Mouse (Mus musculus) ES-Bruce4 (cell line): ENCODE measurements around the gene Malsu1. TPM values are rescaled to one million over a fixed set of nuclear protein-coding genes. Genes with fewer than 3 reads are reported as not detected.

ENCODE experiments used
- H3K27ac ChIP-seq: 2 replicates; pipeline ENCODE4 v1.5.1; 2012; ENCODE audit warnings: low read length, inconsistent platforms; ENCODE audit not compliant: insufficient read depth
- H3K27me3 ChIP-seq: 2 replicates; pipeline ENCODE4 v1.6.1; 2012; ENCODE audit warnings: mild to moderate bottlenecking, low read length, inconsistent platforms; ENCODE audit not compliant: control insufficient read depth, poor library complexity, insufficient read depth, severe bottlenecking
- H3K36me3 ChIP-seq: 2 replicates; pipeline ENCODE4 v1.6.1; 2012; ENCODE audit warnings: inconsistent platforms, mild to moderate bottlenecking, low read length, moderate library complexity; ENCODE audit not compliant: control insufficient read depth, poor library complexity, insufficient read depth, severe bottlenecking
- H3K4me1 ChIP-seq: one replicate; pipeline ENCODE4 v1.8.1; 2011; ENCODE audit warnings: low read length; ENCODE audit not compliant: control insufficient read depth, insufficient read depth
- H3K4me3 ChIP-seq: 2 replicates; pipeline ENCODE4 v1.5.1; 2011; ENCODE audit warnings: low read depth, mild to moderate bottlenecking, low read length
- H3K9ac ChIP-seq: 2 replicates; pipeline ENCODE4 v1.6.1; 2012; ENCODE audit warnings: low read depth, mild to moderate bottlenecking, inconsistent platforms; ENCODE audit not compliant: poor library complexity, severe bottlenecking
- H3K9me3 ChIP-seq: replicated peaks from 2 replicates; pipeline ENCODE4 v1.6.1; 2012; ENCODE audit warnings: mild to moderate bottlenecking, low read length, inconsistent platforms; ENCODE audit not compliant: control insufficient read depth, poor library complexity, insufficient read depth, severe bottlenecking
- CTCF ChIP-seq: IDR thresholded peaks from one replicate; pipeline ENCODE4 v1.8.1; 2011; ENCODE audit warnings: low read depth, low read length
- EP300 ChIP-seq: IDR thresholded peaks from 2 replicates; pipeline ENCODE4 v1.6.1; 2011; ENCODE audit warnings: low read depth, low read length; ENCODE audit not compliant: insufficient read depth
- POLR2A ChIP-seq: IDR thresholded peaks from one replicate; pipeline ENCODE4 v1.8.1; 2011; ENCODE audit warnings: low read length; ENCODE audit not compliant: insufficient read depth
- polyA plus RNA-seq: library from polyadenylated mRNA; stranded (reverse); fragments of >200 nt; gene quantifications from 2 replicates; pipeline ENCODE4 v1.2.4, GENCODE M21; 2011; ENCODE audit warnings: low read depth; ENCODE audit not compliant: missing spikeins, insufficient read depth, insufficient read length

The Malsu1 gene
- polyA plus RNA-seq, 1 experiment, result 37.2 TPM

- H3K27ac ChIP-seq, result no peak overlapping the region
- H3K36me3 ChIP-seq, result no peaks in the 10 kb centered on the region
- no peak overlapping the region for H3K4me3 ChIP-seq
- no peaks in the 10 kb centered on the region for H3K4me1 ChIP-seq
- TF ChIP-seq EP300, result no peak
- no peak for TF ChIP-seq CTCF
- TF ChIP-seq POLR2A, result no peak
- no peaks in the 10 kb centered on the region for H3K9me3 ChIP-seq
- H3K9ac ChIP-seq, result no peak overlapping the region
- H3K27me3 ChIP-seq, result no peaks in the 10 kb centered on the region
Measured at GRCm38 (mm10) chr6:49032783-49033182, 40.8 kb upstream of the Malsu1 start.

DNA sequence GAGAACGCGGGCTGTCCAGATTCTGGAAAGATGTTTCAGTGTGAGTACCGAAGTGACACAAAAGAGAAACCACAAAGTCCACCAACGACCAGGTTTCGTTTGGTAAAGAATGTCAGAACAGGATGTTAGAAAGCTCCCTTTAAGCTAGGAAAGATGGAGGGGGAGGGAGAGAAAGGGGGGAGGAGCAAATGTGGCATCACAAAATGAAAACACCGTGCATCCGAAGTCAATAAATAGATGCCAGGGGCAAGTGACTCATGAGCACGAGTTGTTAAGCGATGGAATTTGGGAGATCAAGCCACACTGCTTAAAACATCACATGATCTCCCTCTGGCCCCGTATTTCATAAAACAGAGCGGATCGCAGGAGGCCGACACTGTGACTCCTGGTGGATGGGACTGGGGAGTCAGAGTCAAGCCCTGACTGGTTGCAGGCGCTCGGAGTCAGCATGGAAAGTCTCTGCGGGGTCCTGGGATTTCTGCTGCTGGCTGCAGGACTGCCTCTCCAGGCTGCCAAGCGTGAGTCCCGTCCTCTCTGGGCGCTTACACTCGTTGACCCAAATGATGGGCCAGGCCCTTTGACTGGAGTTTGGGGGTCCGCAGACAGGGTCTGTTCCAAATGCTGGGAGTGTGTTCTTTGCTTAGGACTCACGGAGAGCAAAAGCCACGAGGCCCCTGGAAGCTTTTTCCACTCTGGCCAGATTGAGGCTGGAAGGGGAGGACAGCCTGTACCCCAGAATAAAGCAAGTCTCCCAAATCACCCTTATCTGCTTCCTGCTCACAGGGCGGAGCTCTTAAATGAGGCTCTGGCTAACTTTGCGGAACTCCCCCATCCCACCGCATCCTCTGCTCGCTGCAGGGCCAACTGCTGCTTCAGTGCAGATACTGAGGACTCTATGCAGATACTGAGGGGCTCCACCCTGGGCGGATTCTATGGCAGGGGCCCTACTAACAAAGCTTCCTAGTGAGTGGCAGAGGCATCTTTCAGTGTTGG lies 37.0 kb upstream of the Malsu1 start, which contains the start of gene Gpnmb:
Gene Gpnmb (plus strand): TSS at position 272 of the 993 bp plus-strand sequence.
- Histone ChIP-seq H3K27me3 (no peaks in the 10 kb centered on the region), H3K9ac (no peak within 1 kb of the TSS), H3K4me1 (peaks cover 2% of the 10 kb centered on the region), H3K4me3 (peak within 1 kb of the TSS; percentile 66), H3K36me3 (no peaks in the 10 kb centered on the region), H3K9me3 (no peaks in the 10 kb centered on the region), H3K27ac (no peak within 1 kb of the TSS)
- TF ChIP-seq EP300, result no peak
- TF ChIP-seq CTCF, result no peak
- no peak for TF ChIP-seq POLR2A

- Histone ChIP-seq H3K27ac (no peak overlapping the region), H3K9me3 (no peaks in the 10 kb centered on the region), H3K4me3 (peak overlapping the region; percentile 66), H3K9ac (no peak overlapping the region), H3K27me3 (no peaks in the 10 kb centered on the region), H3K36me3 (no peaks in the 10 kb centered on the region), H3K4me1 (peaks cover 2% of the 10 kb centered on the region)
- no peak for TF ChIP-seq POLR2A
- no peak for TF ChIP-seq EP300
- no peak for TF ChIP-seq CTCF
Measured at GRCm38 (mm10) chr6:49037268-49037662, 36.3 kb upstream of the Malsu1 start.

- TF ChIP-seq EP300 (no peak), CTCF (peak; percentile 72), POLR2A (no peak)
- H3K27ac ChIP-seq, result no peak overlapping the region
- no peaks in the 10 kb centered on the region for H3K36me3 ChIP-seq
- peak overlapping the region; percentile 18 for H3K4me3 ChIP-seq
- no peaks in the 10 kb centered on the region for H3K27me3 ChIP-seq
- H3K9ac ChIP-seq, result peak overlapping the region; percentile 84
- no peaks in the 10 kb centered on the region for H3K9me3 ChIP-seq
- peaks cover 2% of the 10 kb centered on the region for H3K4me1 ChIP-seq
Measured at GRCm38 (mm10) chr6:49039470-49040180, 34.0 kb upstream of the Malsu1 start.

DNA sequence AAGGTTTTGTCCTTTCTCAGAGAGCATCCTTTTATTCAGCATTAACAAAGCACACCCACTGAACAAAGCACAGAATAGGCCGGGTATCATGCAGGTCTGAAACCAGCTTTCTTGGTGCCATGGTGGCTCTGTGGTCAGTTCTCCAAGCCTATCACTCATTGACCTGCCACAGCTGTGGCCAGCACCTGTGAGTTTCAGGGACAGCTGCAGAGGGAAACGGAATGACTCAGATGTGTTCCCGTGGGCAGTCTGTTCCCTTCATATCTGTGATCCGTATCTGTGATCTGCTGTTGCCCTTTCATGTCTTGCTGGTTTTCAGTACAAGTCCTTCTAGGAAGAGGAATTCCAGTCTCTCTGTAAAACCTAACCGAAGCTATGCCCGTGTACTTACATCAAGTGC lies 27.1 kb upstream of the Malsu1 start:
- TF ChIP-seq EP300 (no peak), POLR2A (no peak), CTCF (no peak)
- Histone ChIP-seq H3K27me3 (no peaks in the 10 kb centered on the region), H3K9me3 (no peaks in the 10 kb centered on the region)

DNA sequence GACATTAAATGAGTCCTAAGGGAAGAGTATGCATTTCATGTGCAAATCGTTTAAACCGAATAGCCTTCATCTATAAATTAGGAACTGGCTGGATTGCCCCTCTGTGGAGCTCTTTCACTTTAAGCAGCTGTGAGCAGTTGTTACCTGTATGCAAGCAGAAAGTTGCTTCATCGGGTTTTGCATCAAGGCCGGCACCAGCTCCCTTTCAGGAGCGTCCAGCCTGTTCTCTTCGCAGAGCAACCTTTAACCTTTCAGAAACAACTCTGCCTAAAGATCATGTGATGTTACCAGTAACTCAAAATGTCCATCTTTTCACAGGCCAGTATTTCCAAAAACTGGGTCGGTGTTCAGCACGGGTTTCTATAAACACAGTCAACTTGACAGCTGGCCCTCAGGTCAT lies 26.6 kb upstream of the Malsu1 start:
- Histone ChIP-seq H3K9ac (no peak overlapping the region), H3K27me3 (no peaks in the 10 kb centered on the region), H3K9me3 (no peaks in the 10 kb centered on the region), H3K27ac (no peak overlapping the region), H3K4me1 (no peaks in the 10 kb centered on the region), H3K36me3 (no peaks in the 10 kb centered on the region), H3K4me3 (no peak overlapping the region)
- TF ChIP-seq CTCF (no peak), EP300 (no peak), POLR2A (no peak)

More for the DNA sequence above, 27.1 kb upstream of the Malsu1 start:
- H3K27ac ChIP-seq, result no peak overlapping the region
- no peak overlapping the region for H3K4me3 ChIP-seq
- H3K4me1 ChIP-seq, result no peaks in the 10 kb centered on the region
- no peaks in the 10 kb centered on the region for H3K36me3 ChIP-seq
- H3K9ac ChIP-seq, result no peak overlapping the region
